Mouse (Mus musculus): ENCODE results near the gene Utp4. TPM values are rescaled to one million over a fixed set of nuclear protein-coding genes. Genes with fewer than 3 reads are reported as not detected.

The Utp4 gene
- polyA plus RNA-seq, 1 experiment from 2014 or later: 59.7 TPM

- Histone ChIP-seq H3K27ac (ENCODE audit: low read length) (no peak overlapping the region), H3K4me3 (ENCODE audit: low read length) (no peak overlapping the region), H3K36me3 (ENCODE audit: control insufficient read depth, insufficient read depth, low read length) (no peaks in the 10 kb centered on the region), H3K27me3 (ENCODE audit: control insufficient read depth, insufficient read depth, low read depth, low read length) (no peaks in the 10 kb centered on the region), H3K9me3 (ENCODE audit: control insufficient read depth, low read length) (no peaks in the 10 kb centered on the region), H3K4me2 (ENCODE audit: low read depth, low read length) (no peak overlapping the region), H3K4me1 (replicated peaks; ENCODE audit: control insufficient read depth, insufficient read depth, low read length) (peaks cover 38% of the 10 kb centered on the region), H3K9ac (ENCODE audit: low read length) (no peak overlapping the region)
- 78% methylated on average over 4 of the region's 4 CpGs for WGBS
- ATAC-seq (ENCODE audit: low read depth): no peak
Observed at GRCm38 (mm10) chr8:106933506-106934143, 40.2 kb downstream of the Utp4 start.

DNA sequence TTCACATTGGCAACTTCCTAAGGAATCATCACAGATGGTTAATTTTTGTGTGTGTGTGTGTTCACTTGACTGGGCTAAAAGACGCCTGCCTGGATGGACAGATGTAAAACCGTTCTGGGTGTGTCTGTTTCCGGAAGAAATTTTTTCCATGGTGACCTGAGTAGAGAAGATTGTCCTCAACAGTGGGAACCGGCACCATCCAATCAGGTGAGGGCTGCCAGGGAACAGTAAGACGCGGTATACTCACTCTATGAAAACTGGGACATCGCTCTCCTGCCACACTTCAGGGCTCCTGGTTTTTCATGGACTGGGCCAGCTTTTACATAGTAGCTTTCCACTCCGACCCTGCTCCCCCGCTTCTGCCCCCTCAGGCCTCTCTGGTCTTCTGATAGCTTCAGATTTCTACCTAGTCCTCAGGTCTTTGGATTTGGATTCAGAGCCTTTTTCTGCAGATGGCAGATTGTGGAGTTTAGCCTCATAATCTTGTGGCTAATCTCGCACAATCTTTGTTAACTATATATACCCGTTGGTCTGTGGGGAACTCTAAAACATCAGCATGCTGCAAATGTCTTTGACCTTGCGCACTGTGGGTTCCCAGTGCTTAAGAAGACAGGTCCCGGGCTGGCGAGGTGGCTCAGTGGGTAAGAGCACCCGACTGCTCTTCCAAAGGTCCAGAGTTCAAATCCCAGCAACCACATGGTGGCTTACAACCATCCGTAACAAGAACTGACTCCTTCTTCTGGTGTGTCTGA lies 41.0 kb downstream of the Utp4 start:
- no peak overlapping the region for H3K9ac ChIP-seq (ENCODE audit: low read length)
- no peak for ATAC-seq (ENCODE audit: low read depth)
- no peaks in the 10 kb centered on the region for H3K9me3 ChIP-seq (ENCODE audit: control insufficient read depth, low read length)
- 78% methylated on average over 16 of the region's 16 CpGs for WGBS
- no peak overlapping the region for H3K4me2 ChIP-seq (ENCODE audit: low read depth, low read length)
- H3K36me3 ChIP-seq (ENCODE audit: control insufficient read depth, insufficient read depth, low read length): no peaks in the 10 kb centered on the region; the same call in 1 of the 2 replicates
- H3K4me1 ChIP-seq (replicated peaks; ENCODE audit: control insufficient read depth, insufficient read depth, low read length): peaks cover 35% of the 10 kb centered on the region
- no peak overlapping the region for H3K27ac ChIP-seq (ENCODE audit: low read length)
- H3K27me3 ChIP-seq (ENCODE audit: control insufficient read depth, insufficient read depth, low read depth, low read length): no peaks in the 10 kb centered on the region
- H3K4me3 ChIP-seq (ENCODE audit: low read length): no peak overlapping the region

DNA sequence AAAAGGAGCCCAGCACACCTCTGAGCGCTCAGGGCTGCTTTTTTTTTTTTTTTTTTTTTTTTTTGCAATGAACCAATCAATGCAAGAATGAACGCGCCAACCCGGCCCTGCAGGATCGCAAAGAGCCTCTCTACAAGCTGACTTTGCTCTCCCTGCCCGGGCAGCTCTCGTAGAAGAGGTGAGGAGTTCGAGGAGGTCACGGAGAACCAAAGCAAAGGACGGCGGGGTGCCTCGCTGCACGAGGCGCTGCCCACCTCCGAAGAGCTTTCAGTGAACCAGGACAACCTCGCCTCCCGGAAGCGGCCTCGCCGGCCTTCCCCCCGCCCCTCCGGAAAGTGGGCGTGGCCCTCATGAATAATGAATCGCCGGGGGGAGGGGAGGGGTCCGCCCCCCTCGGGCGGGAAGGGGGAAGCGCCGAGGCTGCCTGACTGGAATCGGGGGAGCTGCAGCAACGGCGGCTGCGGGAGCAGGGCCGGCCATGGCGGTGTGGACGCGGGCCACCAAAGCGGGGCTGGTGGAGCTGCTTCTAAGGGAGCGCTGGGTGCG lies 42.0 kb downstream of the Utp4 start, which contains the start of gene Sntb2:
Sntb2 (plus strand) TSS at position 427 of the 546 bp plus-strand sequence.
- peak within 1 kb of the TSS; percentile 98 for H3K4me3 ChIP-seq (ENCODE audit: low read length)
- no peaks in the 10 kb centered on the region for H3K27me3 ChIP-seq (ENCODE audit: control insufficient read depth, insufficient read depth, low read depth, low read length)
- peak within 1 kb of the TSS; percentile 89 for H3K27ac ChIP-seq (ENCODE audit: low read length)
- H3K9ac ChIP-seq (ENCODE audit: low read length): peak within 1 kb of the TSS; percentile 96
- H3K4me1 ChIP-seq (replicated peaks; ENCODE audit: control insufficient read depth, insufficient read depth, low read length): peaks cover 29% of the 10 kb centered on the region
- H3K9me3 ChIP-seq (ENCODE audit: control insufficient read depth, low read length): no peaks in the 10 kb centered on the region
- under 1% methylated on average over 35 of the region's 41 CpGs for WGBS
- H3K4me2 ChIP-seq (ENCODE audit: low read depth, low read length): peak within 1 kb of the TSS; percentile 86
- H3K36me3 ChIP-seq (ENCODE audit: control insufficient read depth, insufficient read depth, low read length): no peaks in the 10 kb centered on the region; the same call in 1 of the 2 replicates
- peak; percentile 90 for ATAC-seq (ENCODE audit: low read depth)

- peak; percentile 71 for ATAC-seq (ENCODE audit: low read depth)
- Histone ChIP-seq H3K27me3 (ENCODE audit: control insufficient read depth, insufficient read depth, low read depth, low read length) (no peaks in the 10 kb centered on the region), H3K9me3 (ENCODE audit: control insufficient read depth, low read length) (no peaks in the 10 kb centered on the region), H3K4me1 (replicated peaks; ENCODE audit: control insufficient read depth, insufficient read depth, low read length) (peaks cover 29% of the 10 kb centered on the region), H3K4me2 (ENCODE audit: low read depth, low read length) (peak overlapping the region; percentile 86), H3K27ac (ENCODE audit: low read length) (peak overlapping the region; percentile 89), H3K36me3 (ENCODE audit: control insufficient read depth, insufficient read depth, low read length) (no peaks in the 10 kb centered on the region; the same call in 1 of the 2 replicates), H3K9ac (ENCODE audit: low read length) (peak overlapping the region; percentile 96), H3K4me3 (ENCODE audit: low read length) (peak overlapping the region; percentile 98)
- WGBS: 0% methylated on average over 55 of the region's 76 CpGs
Observed at GRCm38 (mm10) chr8:106935899-106936477, 42.6 kb downstream of the Utp4 start.

DNA sequence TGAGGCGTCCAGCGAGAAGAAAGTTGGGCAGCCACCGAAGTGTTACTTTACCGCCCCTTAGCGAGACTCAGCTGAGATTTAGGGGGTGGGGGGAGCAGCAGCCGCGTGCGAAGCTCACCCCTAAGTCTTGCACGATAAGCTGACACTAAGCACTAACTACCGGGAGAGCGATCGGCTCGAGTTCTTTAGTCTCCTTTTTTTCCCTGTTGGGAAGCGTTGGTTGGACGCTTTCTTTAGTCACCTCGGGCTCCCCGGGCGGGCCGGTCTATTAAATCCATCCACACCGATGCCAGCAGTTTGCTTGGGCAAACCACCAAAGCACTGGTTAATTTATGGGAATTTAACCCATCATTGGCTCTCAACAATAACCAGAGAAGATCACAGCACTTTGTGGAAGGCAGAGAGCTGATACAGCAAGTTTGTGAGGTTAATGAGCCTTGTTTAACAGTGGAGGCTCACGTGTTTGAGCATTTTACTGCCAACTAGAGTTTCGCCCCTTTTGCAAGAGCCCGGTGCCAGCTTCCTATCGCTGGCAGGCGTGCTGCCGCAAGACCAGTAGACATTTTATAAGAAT lies 43.1 kb downstream of the Utp4 start:
- H3K4me3 ChIP-seq (ENCODE audit: low read length): peak overlapping the region; percentile 98
- WGBS: 0% methylated on average over 26 of the region's 26 CpGs
- no peaks in the 10 kb centered on the region; the same call in 1 of the 2 replicates for H3K36me3 ChIP-seq (ENCODE audit: control insufficient read depth, insufficient read depth, low read length)
- H3K4me2 ChIP-seq (ENCODE audit: low read depth, low read length): peak overlapping the region; percentile 86
- H3K27me3 ChIP-seq (ENCODE audit: control insufficient read depth, insufficient read depth, low read depth, low read length): no peaks in the 10 kb centered on the region
- H3K9me3 ChIP-seq (ENCODE audit: control insufficient read depth, low read length): no peaks in the 10 kb centered on the region
- H3K9ac ChIP-seq (ENCODE audit: low read length): peak overlapping the region; percentile 96
- peak overlapping the region; percentile 89 for H3K27ac ChIP-seq (ENCODE audit: low read length)
- ATAC-seq (ENCODE audit: low read depth): no peak; the same call in 1 of the 2 replicates
- peaks cover 29% of the 10 kb centered on the region for H3K4me1 ChIP-seq (replicated peaks; ENCODE audit: control insufficient read depth, insufficient read depth, low read length)

DNA sequence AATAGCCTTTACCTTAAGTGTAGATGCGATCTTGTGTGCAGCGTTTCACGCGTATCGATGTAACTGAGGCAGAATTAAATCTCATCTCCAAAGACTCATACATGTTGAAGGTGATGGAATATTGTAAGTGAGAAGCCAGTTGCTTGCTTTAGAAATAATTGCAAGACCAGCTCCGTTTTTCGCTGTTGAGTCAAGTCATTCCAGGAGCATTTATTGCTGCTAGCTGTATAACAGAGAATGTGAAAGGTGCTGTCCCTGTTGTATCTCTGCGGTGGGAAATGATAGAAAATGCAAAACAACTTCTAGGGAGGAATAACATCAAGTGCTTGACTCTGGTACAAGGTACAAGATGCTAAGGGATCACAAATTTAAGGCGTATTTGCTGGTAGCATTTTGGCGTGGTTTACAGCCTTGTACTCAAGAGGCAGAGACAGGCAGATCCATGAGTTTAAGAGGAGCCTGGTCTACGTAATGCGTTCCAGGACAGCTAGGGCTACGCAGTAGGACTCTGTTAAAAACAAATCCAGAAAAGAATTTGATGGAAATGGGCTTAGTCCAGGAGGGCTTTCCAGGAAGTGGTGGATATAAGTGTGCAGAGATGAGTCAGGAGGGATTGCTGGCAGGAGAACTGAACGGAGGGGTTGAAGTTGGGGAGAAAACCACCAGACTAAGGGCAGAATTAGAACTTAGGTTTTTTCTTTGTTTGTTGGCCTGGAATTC lies 43.8 kb downstream of the Utp4 start:
- Histone ChIP-seq H3K4me2 (ENCODE audit: low read depth, low read length) (peak overlapping the region; percentile 86), H3K27me3 (ENCODE audit: control insufficient read depth, insufficient read depth, low read depth, low read length) (no peaks in the 10 kb centered on the region), H3K27ac (ENCODE audit: low read length) (peak overlapping the region; percentile 89; the same call in 1 of the 2 replicates), H3K4me3 (ENCODE audit: low read length) (peak overlapping the region; percentile 98), H3K4me1 (replicated peaks; ENCODE audit: control insufficient read depth, insufficient read depth, low read length) (peaks cover 24% of the 10 kb centered on the region), H3K36me3 (ENCODE audit: control insufficient read depth, insufficient read depth, low read length) (no peaks in the 10 kb centered on the region; the same call in 1 of the 2 replicates), H3K9me3 (ENCODE audit: control insufficient read depth, low read length) (no peaks in the 10 kb centered on the region), H3K9ac (ENCODE audit: low read length) (peak overlapping the region; percentile 96)
- WGBS: 32% methylated on average over 14 of the region's 14 CpGs
- ATAC-seq (ENCODE audit: low read depth): no peak

GRCm38 (mm10) chr8:106941806-106942205 lies 48.4 kb downstream of the Utp4 start:
- 84% methylated on average over 3 of the region's 3 CpGs for WGBS
- Histone ChIP-seq H3K36me3 (ENCODE audit: control insufficient read depth, insufficient read depth, low read length) (no peaks in the 10 kb centered on the region; the same call in 1 of the 2 replicates), H3K4me1 (replicated peaks; ENCODE audit: control insufficient read depth, insufficient read depth, low read length) (peaks cover 17% of the 10 kb centered on the region), H3K4me3 (ENCODE audit: low read length) (no peak overlapping the region), H3K4me2 (ENCODE audit: low read depth, low read length) (no peak overlapping the region), H3K27ac (ENCODE audit: low read length) (no peak overlapping the region), H3K9ac (ENCODE audit: low read length) (no peak overlapping the region), H3K27me3 (ENCODE audit: control insufficient read depth, insufficient read depth, low read depth, low read length) (no peaks in the 10 kb centered on the region), H3K9me3 (ENCODE audit: control insufficient read depth, low read length) (no peaks in the 10 kb centered on the region)
- no peak for ATAC-seq (ENCODE audit: low read depth)

- H3K4me3 ChIP-seq (ENCODE audit: low read length): no peak overlapping the region
- no peak for ATAC-seq (ENCODE audit: low read depth)
- H3K27ac ChIP-seq (ENCODE audit: low read length): no peak overlapping the region
- no peak overlapping the region for H3K9ac ChIP-seq (ENCODE audit: low read length)
- 78% methylated on average over 3 of the region's 3 CpGs for WGBS
- H3K27me3 ChIP-seq (ENCODE audit: control insufficient read depth, insufficient read depth, low read depth, low read length): no peaks in the 10 kb centered on the region
- no peaks in the 10 kb centered on the region for H3K9me3 ChIP-seq (ENCODE audit: control insufficient read depth, low read length)
- no peak overlapping the region for H3K4me2 ChIP-seq (ENCODE audit: low read depth, low read length)
- no peaks in the 10 kb centered on the region; the same call in 1 of the 2 replicates for H3K36me3 ChIP-seq (ENCODE audit: control insufficient read depth, insufficient read depth, low read length)
- H3K4me1 ChIP-seq (replicated peaks; ENCODE audit: control insufficient read depth, insufficient read depth, low read length): peaks cover 7% of the 10 kb centered on the region; the same call in 1 of the 2 replicates
Observed at GRCm38 (mm10) chr8:106943874-106944418, 50.5 kb downstream of the Utp4 start.
